ENCODE assay signal across 7 mouse cellular contexts in the genomic region with DNA sequence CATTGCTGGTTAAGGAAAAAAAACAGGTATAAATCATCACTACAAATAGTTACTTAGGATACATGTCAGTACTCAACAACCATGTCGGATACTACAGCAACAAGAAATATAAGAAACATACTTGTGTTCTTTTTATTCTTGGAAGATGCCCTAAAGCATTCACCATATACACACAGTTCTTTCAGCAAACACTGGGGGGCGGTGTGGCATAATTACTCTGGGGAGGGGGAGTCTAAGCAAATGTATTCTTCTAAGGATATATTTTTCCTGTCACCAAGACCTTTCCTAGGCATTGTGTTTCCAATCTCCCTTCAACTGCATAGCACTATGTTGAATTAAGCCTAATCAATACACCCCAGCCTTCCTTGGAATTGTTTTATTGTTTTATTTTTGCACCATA. TPM values are rescaled to one million over a fixed set of nuclear protein-coding genes. Genes with fewer than 3 reads are reported as not detected.
DNase-seq lines count a peak whose midpoint lies in the region; ATAC-seq and TF ChIP-seq lines count a peak whose summit lies in the region.

No protein-coding gene starts in this region.

- DNase-seq in heart, postnatal 4 days, result peak; percentile 52
- no peak for DNase-seq in heart, postnatal 25 days (ENCODE audit: low spot score)
- peak; percentile 5 for DNase-seq in ovary, postnatal 36 days (ENCODE audit: low spot score)
- no peak for DNase-seq in ovary, postnatal 14 days (ENCODE audit: low spot score)
- DNase-seq in neural tube, embryonic 11.5 days (ENCODE audit: low spot score), result peak; percentile 58

- intact Hi-C loops in heart, postnatal 25 days (cut with DNase I), result loop anchor here (10.0 kb wide), 1 partner anchor 1864 kb away; no protein-coding TSS in a partner anchor

- no peak overlapping the region for H3K27ac ChIP-seq in cortical plate, adult 2 months (ENCODE audit: insufficient read depth, low read length)
- no peak overlapping the region for H3K27ac ChIP-seq in neural tube, embryonic 11.5 days (ENCODE audit: low read depth, low read length)

- 12% methylated on average over 2 of the region's 2 CpGs for WGBS in neural tube, embryonic 11.5 days

- H3K36me3 ChIP-seq in neural tube, embryonic 11.5 days (ENCODE audit: control insufficient read depth, insufficient read depth, low read length), result no peaks in the 10 kb centered on the region

- H3K27me3 ChIP-seq in neural tube, embryonic 11.5 days (ENCODE audit: control insufficient read depth, insufficient read depth, low read length), result peaks cover 2% of the 10 kb centered on the region

- H3K9me3 ChIP-seq in neural tube, embryonic 11.5 days (ENCODE audit: control insufficient read depth, low read length), result no peaks in the 10 kb centered on the region

- no peak overlapping the region for H3K9ac ChIP-seq in neural tube, embryonic 11.5 days (ENCODE audit: low read length)

- no peak for ATAC-seq in neural tube, embryonic 11.5 days (ENCODE audit: insufficient read depth, low FRiP score, low TSS enrichment)
- no peak for ATAC-seq in activated CD4-positive, CD25-positive, alpha-beta regulatory T cell, adult 4 months

- peak; percentile 27; the same call in 1 of the 2 replicates for TF ChIP-seq CTCF in cortical plate, adult 2 months (IDR thresholded peaks at IDR 0.05; ENCODE audit: extremely low read depth, insufficient read depth, low read length)

- H3K4me1 ChIP-seq in cortical plate, adult 2 months (ENCODE audit: control insufficient read depth, insufficient read depth, low read length), result no peaks in the 10 kb centered on the region
- H3K4me1 ChIP-seq in neural tube, embryonic 11.5 days (ENCODE audit: control insufficient read depth, insufficient read depth, low read length), result no peaks in the 10 kb centered on the region

- H3K4me2 ChIP-seq in neural tube, embryonic 11.5 days (ENCODE audit: low read depth), result no peak overlapping the region

- TF ChIP-seq POLR2A in cortical plate, adult 2 months (IDR thresholded peaks at IDR 0.05; ENCODE audit: extremely low read depth, insufficient read depth, low read length), result no peak

- no peak overlapping the region for H3K4me3 ChIP-seq in cortical plate, adult 2 months (ENCODE audit: insufficient read depth, low read length)
- no peak overlapping the region for H3K4me3 ChIP-seq in neural tube, embryonic 11.5 days (ENCODE audit: low read depth, low read length)

RNA-seq across cellular contexts. Expression of a gene that starts 2.5 kb away (rescaled TPM):
- 10 to 100 TPM; 20.3 to 21.4 TPM for total RNA-seq in heart, postnatal 4 days (2021)
- total RNA-seq in heart, postnatal 25 days (2021), result 1 to 10 TPM; 3.3 to 4.4 TPM
- 10.2 and 11.3 TPM in 2 replicates for polyA plus RNA-seq in cortical plate, adult 2 months (2012; rRNA removed)
- polyA plus RNA-seq in neural tube, embryonic 11.5 days (2014; fragmentation: Nextera tagmentation; extraction: Ambion mirVana), result 8.6 and 8.7 TPM in 2 replicates
- under 1 TPM; 0.04 to 0.36 TPM for polyA plus RNA-seq in activated CD4-positive, CD25-positive, alpha-beta regulatory T cell, adult 4 months (2017; shearing (Covaris generic))

Comparison
In these comparisons a context has a peak if more than half of its experiments do, and no peak if none do; other contexts are left out.
1. DNase-seq: peak in heart, postnatal 4 days (single experiment), ovary, postnatal 36 days (single experiment) and neural tube, embryonic 11.5 days (single experiment); none in heart, postnatal 25 days (single experiment) and ovary, postnatal 14 days (single experiment).